Mouse (Mus musculus): ENCODE measurements around the gene Actb.
A peak's percentile ranks its signal among the peaks of the same experiment; 100 is the strongest.
"Not testable (repeated sequence)": the region's sequence is repeated elsewhere in the genome, so short reads cannot be mapped to it uniquely, and the experiment has no call there.

Gene Actb

GRCm38 (mm10) chr5:142901846-142902505 lies 4.6 kb downstream of the Actb start:
- DNase-seq (ENCODE audit: low spot score), result no peak

DNA sequence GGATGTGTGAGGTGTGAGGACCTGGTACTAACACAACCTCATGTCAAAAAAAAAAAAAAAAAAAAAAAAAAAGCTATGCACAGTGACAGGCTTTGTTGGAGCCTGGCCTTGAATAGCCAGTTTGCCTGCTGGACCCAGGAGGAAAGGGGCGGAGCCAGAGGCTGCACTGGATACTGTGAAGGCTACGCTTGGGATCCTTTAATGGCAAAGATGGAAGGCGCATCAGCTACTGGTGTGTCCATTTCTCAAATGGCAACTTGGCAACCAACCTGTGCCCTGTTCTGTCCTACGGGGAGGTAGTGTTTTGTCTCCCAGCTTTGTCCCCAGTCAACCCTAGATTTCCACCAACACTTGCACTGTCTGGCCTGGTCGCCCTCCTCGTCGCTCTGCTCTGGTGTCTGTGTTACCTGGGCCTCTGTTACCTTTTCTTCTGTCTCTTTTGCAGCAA lies 5.2 kb downstream of the Actb start:
- DNase-seq (ENCODE audit: low spot score), result peak; percentile 46

DNA sequence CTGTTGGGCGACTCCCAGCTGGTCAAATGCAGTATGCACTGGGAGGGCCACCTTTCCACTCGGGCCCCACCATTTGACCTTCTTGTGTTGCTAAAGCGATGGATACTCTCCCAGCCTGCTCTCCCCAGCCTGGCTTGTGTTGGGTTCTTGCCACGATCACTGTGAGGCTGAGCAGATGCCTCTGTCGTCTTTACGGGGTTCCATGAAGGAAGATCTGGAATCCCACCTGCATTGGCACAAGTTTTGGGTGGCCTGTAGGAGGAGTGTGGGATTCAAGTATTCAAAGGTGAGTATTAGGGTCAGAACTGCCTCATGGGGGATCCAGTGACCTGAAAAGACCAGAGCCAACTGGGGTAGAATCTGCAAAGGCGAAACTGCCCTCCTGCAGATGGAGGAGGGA lies 5.9 kb downstream of the Actb start:
- no peak for DNase-seq (ENCODE audit: low spot score)

DNA sequence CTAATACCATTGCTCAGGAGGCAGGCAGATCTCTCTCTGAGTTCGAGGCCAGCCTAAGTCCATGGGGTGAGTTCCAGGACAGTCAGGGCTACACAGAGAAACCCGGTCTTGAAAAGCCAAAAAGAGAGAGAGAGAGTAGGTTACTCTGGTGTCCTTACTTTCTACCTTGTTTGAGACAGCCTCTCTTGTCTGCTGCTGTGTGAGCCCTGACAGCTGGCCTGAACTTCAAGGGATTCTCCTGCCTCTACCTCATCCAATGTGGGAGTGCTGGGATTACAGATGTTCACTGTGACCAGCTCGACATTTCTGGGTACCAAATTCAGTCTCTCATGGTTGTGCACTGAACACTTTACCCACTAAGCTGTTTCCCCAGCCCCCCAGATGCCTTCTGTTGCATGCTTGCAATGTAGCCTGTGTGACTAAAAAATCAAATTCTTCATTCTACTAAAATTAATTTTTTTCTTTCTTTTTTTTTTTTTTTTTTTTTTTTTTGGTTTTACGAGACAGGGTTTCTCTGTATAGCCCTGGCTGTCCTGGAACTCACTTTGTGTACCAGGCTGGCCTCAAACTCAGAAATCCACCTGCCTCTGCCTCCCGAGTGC lies 6.5 kb downstream of the Actb start:
- DNase-seq (ENCODE audit: low spot score), result no peak

DNA sequence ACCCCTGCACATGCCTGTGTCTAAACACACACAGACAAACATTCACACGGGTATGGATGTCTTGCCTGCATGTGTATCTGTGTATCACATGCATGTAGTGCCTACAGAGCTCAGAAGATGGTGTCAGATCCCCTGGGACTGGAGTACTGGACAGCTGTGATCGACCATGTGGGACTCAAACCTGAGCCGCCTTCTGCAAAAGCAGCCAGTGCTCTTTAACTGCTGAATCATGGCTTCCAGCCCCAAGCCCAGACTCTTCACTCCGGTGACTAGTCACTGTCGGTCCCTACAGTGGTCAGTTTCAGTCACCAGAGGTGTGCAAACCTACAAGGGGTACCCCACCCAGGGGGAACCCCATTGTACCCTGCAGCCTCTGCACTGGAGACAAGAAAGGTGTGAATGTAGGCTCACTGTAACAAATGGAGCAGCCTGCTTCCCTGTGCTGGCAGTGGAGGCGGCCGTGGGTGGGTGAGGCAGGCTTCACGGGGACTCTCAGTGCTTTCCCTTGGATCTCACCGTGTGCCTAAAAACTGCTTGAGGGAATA lies 7.4 kb downstream of the Actb start:
- DNase-seq (ENCODE audit: low spot score), result no peak

DNA sequence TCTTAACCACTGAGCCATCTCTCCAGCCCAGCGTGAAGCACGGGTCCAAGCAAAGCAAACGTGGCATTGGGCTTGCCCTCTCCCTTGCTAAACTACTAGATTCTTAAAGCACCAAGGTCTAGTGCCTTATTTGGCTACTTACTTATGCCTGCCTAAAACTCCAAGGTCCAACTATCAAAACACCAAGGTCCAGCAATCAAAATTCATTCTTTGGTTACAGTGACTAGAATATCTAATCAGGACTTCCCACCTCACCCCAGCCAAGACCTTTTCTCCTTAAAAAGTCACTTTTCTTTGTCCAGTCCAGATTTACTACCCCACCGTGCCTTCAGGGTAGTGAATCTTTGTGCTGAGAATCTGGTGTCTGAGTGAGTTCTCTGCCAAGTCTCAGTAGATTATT lies 8.2 kb downstream of the Actb start:
- DNase-seq (ENCODE audit: low spot score), result no peak

DNA sequence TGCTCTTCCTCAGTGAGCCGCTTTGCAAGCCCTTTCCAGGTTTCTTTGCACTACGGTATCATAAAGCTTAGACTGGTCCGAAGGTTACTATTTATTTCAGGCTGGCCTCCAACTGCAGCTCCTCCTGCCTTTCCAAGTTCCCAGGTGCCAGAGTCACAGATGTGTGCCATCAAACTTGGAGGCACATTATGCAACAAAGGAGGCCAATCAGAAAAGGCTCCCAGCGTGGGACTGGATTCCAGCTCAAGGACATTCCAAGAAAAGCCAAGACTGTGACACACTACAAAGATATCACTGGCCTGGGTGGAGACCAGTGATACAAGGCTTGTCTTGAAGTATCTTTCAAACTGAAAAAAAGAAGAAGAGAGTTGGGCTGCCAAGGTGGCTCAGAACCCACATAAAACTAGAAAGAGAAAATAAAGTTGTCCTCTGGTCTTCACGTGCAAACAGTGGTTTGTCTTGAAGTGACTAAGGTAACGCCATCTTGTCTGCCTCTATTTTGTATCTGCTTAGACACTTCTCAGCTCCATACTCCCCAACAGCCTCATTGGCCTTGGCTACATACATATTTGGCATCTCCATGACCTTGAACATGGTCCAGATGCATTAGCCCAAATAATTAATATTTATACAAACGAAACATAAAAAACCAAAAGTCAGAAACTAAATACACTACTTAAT lies 8.8 kb downstream of the Actb start:
- no peak for DNase-seq (ENCODE audit: low spot score)

DNA sequence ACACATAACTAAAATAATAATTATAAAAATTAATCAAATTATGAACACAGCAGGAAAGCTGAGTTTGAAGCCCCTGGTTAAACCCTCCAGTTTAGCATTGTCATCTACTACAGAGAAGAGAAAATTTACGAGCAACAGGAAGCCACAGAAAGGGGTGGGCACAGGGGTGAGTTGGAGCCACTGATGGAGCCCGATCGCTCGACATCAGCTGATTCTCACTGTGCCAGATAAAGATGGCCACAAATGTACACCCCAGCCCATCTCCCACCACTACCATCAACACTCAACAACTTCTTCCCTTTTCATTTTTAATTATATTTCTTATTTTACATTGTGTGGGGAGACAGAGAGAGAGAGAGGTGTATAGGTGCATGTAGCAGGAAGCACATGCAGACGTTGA lies 9.8 kb downstream of the Actb start:
- DNase-seq (ENCODE audit: low spot score), result no peak

DNA sequence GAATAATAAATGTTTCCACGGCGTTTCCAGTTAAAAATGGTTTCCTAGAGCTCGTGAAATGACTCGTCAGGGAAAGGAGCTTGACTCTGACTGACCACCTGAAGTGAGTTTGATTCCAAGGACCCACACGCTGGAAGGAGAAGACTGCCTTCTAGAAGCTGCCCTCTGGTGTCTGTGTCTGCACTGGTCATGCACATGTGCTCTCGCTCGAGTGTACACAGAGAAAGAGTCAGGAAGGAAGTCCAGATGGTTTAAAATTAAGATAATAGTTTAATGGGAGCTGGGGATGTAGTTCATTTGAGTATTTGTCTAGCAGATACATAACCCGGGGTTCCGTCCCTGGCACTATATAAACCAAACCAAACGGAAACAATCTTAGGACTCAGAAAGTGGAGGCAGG lies 10.4 kb downstream of the Actb start:
- no peak for DNase-seq (ENCODE audit: low spot score)

- DNase-seq (ENCODE audit: low spot score), result peak; percentile 90
These were observed 11.5 kb downstream of the Actb start, which contains the start of gene Fbxl18 for GRCm38 (mm10) chr5:142894918-142895613. Gene Fbxl18, minus strand, starts transcription at chr5:142895421.

DNA sequence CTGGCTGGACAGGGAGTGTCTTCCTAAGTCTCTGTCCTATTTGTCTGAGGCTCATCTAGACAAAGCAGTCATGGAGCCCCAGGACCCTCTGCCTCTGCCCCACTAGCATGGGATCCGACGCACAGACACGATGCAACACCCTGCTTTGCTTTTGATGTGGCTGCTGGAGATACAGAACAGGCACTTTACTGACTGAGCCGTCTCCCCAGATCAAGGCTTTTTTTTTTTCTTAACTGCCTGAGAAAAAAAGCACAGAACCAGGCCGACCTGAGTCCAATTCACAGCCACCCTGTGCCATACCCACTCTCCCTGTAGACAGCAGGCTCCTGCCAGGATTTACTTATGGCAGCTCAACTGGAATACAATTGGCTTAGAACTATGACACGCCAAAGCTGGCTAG lies 15.2 kb downstream of the Actb start:
- DNase-seq (ENCODE audit: low spot score), result no peak

DNA sequence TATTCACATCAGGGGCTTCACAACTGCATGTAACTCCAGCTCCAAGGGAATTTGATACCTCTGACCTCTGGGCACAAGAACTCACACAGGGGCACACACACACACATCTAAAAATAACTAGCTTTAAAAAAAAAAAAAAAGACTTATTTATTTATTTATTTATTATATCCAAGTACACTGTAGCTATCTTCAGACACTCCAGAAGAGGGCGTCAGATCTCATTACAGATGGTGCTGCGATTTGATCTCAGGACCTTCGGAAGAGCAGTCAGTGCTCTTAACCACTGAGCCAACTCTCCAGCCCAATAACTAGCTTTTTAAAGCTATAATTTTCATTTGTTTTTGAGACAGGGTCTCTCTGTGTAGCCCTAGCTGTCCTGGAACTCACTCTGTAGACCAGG lies 19.0 kb downstream of the Actb start:
- DNase-seq (ENCODE audit: low spot score), result not testable (repeated sequence)

GRCm38 (mm10) chr5:142886761-142887160 lies 19.8 kb downstream of the Actb start:
- DNase-seq (ENCODE audit: low spot score), result no peak

GRCm38 (mm10) chr5:142886181-142886580 lies 20.4 kb downstream of the Actb start:
- no peak for DNase-seq (ENCODE audit: low spot score)

DNA sequence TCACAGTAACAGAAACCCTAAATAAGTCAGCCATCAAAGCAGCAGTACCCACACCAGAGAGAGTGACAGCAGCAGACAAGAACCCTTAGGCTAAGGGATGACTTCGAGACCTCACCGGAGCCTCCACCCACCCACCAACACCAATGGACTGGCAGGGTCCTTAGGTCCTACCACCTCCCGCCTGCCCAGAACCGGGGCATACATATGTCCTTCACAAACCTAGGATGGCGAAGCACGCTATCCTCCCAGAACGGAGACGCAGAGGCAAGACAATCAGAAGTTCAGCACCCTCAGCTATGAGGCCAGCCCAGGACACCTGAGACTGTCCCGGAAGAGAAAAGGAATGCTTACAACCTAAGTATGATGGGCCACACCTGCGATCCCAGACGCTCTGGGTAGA lies 24.1 kb downstream of the Actb start:
- DNase-seq (ENCODE audit: low spot score), result no peak

- no peak for DNase-seq (ENCODE audit: low spot score)
These were observed 24.6 kb downstream of the Actb start for GRCm38 (mm10) chr5:142881936-142882335.

GRCm38 (mm10) chr5:142880806-142881516 lies 25.6 kb downstream of the Actb start:
- no peak for DNase-seq (ENCODE audit: low spot score)

GRCm38 (mm10) chr5:142880246-142880645 lies 26.3 kb downstream of the Actb start:
- DNase-seq (ENCODE audit: low spot score), result no peak

GRCm38 (mm10) chr5:142879318-142880175 lies 27.0 kb downstream of the Actb start:
- peak; percentile 70 for DNase-seq (ENCODE audit: low spot score)

DNA sequence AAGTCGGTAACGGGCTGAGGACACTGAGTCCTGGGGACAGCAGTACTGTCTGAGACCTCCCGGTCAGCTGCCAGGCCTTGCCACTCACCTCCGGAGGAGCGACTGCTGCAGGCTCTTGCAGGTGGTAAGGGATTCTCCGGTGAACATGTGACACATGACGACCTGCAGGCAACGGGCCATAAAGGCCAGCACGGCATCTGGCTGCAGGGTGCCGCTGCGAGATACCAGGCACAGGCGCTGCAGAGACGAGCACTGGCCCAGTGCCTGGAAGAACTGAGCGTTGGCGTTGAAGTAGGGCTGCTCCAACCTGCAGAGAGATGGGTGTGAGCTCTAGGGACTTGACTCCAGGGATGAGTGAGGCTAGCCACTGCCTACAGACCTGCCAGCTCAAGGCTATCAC lies 28.0 kb downstream of the Actb start:
- DNase-seq (ENCODE audit: low spot score), result no peak
